Mouse (Mus musculus) MEL (cell line): ENCODE measurements at regions not wholly inside any gene's neighbourhood (a gene's known extent, or its start where the extent isn't known, plus 50 kb on each side); places are given as distances from the start of the nearest gene placed in this dataset.

Experiments used
- CTCF ChIP-seq, 3 experiments: IDR thresholded peaks in 2 of 3; conservative IDR thresholded peaks in 1 of 3; 2 replicates each; pipeline ENCODE4 v1.5.1; 2011 to 2012; ENCODE audit warnings: low read length in 3 of 3, low read depth in 2 of 3, mild to moderate bottlenecking in 2 of 3, improper control_type of control experiment in 1 of 3, inconsistent platforms in 1 of 3, mixed read lengths in 1 of 3, moderate library complexity in 1 of 3; ENCODE audit not compliant: control insufficient read depth in 1 of 3, insufficient read depth in 1 of 3, poor library complexity in 1 of 3, severe bottlenecking in 1 of 3
- GATA1 ChIP-seq: IDR thresholded peaks from 2 replicates; pipeline ENCODE4 v1.6.1; 2011; ENCODE audit warnings: low read depth, low read length, improper control_type of control experiment
- MAZ ChIP-seq: IDR thresholded peaks from 2 replicates; pipeline ENCODE4 v1.6.1; 2012; ENCODE audit warnings: low read depth, mild to moderate bottlenecking, inconsistent platforms, low read length, improper control_type of control experiment
- POLR2A ChIP-seq, 2 experiments: IDR thresholded peaks; 2 replicates each; pipeline ENCODE4 v1.6.1; 2011 to 2012; ENCODE audit warnings: low read length in 2 of 2, mild to moderate bottlenecking in 2 of 2, control low read depth in 1 of 2, improper control_type of control experiment in 1 of 2, low read depth in 1 of 2, moderate library complexity in 1 of 2; ENCODE audit not compliant: control insufficient read depth in 1 of 2, insufficient read depth in 1 of 2, poor library complexity in 1 of 2
- TCF12 ChIP-seq: IDR thresholded peaks from 2 replicates; pipeline ENCODE4 v1.6.1; 2014; ENCODE audit warnings: low read depth, mild to moderate bottlenecking, inconsistent platforms, low read length, improper control_type of control experiment, moderate library complexity
- USF1 ChIP-seq: IDR thresholded peaks from 2 replicates; pipeline ENCODE4 v1.6.1; 2014; ENCODE audit warnings: low read depth, mild to moderate bottlenecking, inconsistent platforms, low read length, improper control_type of control experiment, moderate library complexity
- ZC3H11A ChIP-seq: IDR thresholded peaks from 2 replicates; pipeline ENCODE4 v1.6.1; 2012; ENCODE audit warnings: low read depth, mild to moderate bottlenecking, inconsistent platforms, low read length, improper control_type of control experiment

DNA sequence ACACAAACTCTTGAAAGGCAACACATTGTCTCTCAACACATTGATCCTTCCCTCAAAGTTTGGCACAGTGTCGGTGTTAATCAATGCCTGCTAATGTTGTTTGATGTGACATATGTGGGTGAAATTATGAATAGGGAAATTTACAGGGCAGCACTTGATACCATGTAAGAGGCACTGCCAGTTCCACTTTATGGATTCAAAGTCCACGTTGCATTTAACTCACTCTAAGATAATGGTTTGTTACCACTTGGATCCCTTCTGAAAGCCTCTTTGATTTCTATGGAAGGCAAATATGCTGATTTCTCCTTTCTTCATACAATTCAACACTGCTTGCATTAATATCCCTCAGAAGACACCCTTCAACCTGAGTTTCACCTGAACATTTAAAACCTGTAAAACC is 395.6 kb upstream of the Adgra3 start:
- TF ChIP-seq POLR2A (IDR thresholded peaks at IDR 0.05; ENCODE audit: control insufficient read depth in 1 of 2, insufficient read depth in 1 of 2, low read depth in 1 of 2, low read length in 2 of 2, poor library complexity in 1 of 2) (no peak), TCF12 (no peak), USF1 (no peak), CTCF (IDR thresholded peaks at IDR 0.05 in 2 of 3, conservative IDR thresholded peaks at IDR 0.05 in 1 of 3; ENCODE audit: control insufficient read depth in 1 of 3, insufficient read depth in 1 of 3, low read depth in 2 of 3, low read length in 3 of 3, poor library complexity in 1 of 3, severe bottlenecking in 1 of 3) (no peak), GATA1 (no peak), MAZ (no peak), ZC3H11A (no peak)
